Mouse (Mus musculus) heart, embryonic 10.5 days (tissue): Measurements from ENCODE around the gene Eva1c. TPM values are rescaled to one million over a fixed set of nuclear protein-coding genes. Genes with fewer than 3 reads are reported as not detected.

Experiments
- DNase-seq: peaks from one replicate; pipeline ENCODE4 v3.0.0-alpha.2; 2017; ENCODE audit warnings: low spot score
- H3K27ac ChIP-seq: fragments of 300-500 bp; sonication (generic); 2 replicates; pipeline ENCODE4 v1.5.1; 2016; ENCODE audit warnings: mild to moderate bottlenecking
- H3K27me3 ChIP-seq: fragments of 300-500 bp; sonication (generic); 2 replicates; pipeline ENCODE4 v1.6.1; 2016; ENCODE audit warnings: mild to moderate bottlenecking; ENCODE audit not compliant: poor library complexity, insufficient read depth, severe bottlenecking
- H3K36me3 ChIP-seq: fragments of 300-500 bp; sonication (generic); 2 replicates; pipeline ENCODE4 v1.6.1; 2016; ENCODE audit warnings: mild to moderate bottlenecking, moderate library complexity
- H3K4me1 ChIP-seq: fragments of 300-500 bp; sonication (generic); 2 replicates; pipeline ENCODE4 v1.6.1; 2016; ENCODE audit warnings: mild to moderate bottlenecking
- H3K4me3 ChIP-seq: fragments of 300-500 bp; sonication (generic); 2 replicates; pipeline ENCODE4 v1.5.1; 2016; ENCODE audit warnings: mild to moderate bottlenecking, moderate library complexity
- H3K9me3 ChIP-seq: fragments of 300-500 bp; sonication (generic); 2 replicates; pipeline ENCODE4 v1.6.1; 2016; ENCODE audit warnings: mild to moderate bottlenecking, moderate library complexity
- WGBS: fragments of 180-500 bp; shearing (Covaris S2); methylation state at CpG from one replicate; pipeline ENCODE4 v1.1.7; 2016; 5-methylcytosine and 5-hydroxymethylcytosine counted together
- polyA plus RNA-seq: library from polyadenylated mRNA; unstranded; fragments of >200 nt; fragmentation: Nextera tagmentation; extraction: Ambion mirVana; gene quantifications from 2 replicates; pipeline ENCODE4 v1.2.1, GENCODE M21; 2016

Gene Eva1c
- 1.0 and 2.3 TPM in 2 replicates for polyA plus RNA-seq

GRCm38 (mm10) chr16:90826457-90826856, at the start of gene Eva1c:
TSS of gene Eva1c (plus strand) at chr16:90826719.
- Histone ChIP-seq H3K9me3 (no peaks in the 10 kb centered on the region), H3K4me1 (peaks cover 21% of the 10 kb centered on the region), H3K27me3 (peaks cover 50% of the 10 kb centered on the region), H3K27ac (no peak within 1 kb of the TSS), H3K36me3 (no peaks in the 10 kb centered on the region), H3K4me3 (no peak within 1 kb of the TSS)
- WGBS: 64% methylated on average over 7 of the region's 7 CpGs
- no peak for DNase-seq

DNA sequence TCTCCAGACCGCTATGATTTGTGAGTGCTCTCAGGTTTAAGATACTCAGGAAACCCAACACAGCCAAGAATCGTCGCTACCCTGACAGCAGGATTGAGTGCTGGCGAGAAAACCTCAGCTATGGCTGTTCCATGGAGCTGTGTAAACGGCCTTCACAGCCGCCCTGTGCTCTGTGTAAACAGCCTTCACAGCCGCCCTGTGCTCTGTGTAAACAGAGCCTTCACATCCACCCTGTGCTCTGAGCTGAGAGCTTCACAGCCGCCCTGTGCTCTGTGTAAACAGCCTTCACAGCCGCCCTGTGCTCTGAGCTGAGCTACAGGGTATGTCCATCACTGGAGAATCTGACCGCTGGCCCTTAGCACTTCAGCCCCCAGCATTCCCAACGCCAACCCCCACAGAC, 46.7 kb upstream of the Eva1c start:
- H3K4me3 ChIP-seq: no peak overlapping the region
- no peaks in the 10 kb centered on the region for H3K9me3 ChIP-seq
- no peak overlapping the region for H3K27ac ChIP-seq
- H3K36me3 ChIP-seq: peaks cover 94% of the 10 kb centered on the region
- WGBS: 59% methylated on average over 11 of the region's 11 CpGs
- no peaks in the 10 kb centered on the region for H3K27me3 ChIP-seq
- no peak for DNase-seq
- peaks cover 14% of the 10 kb centered on the region for H3K4me1 ChIP-seq

- Histone ChIP-seq H3K27me3 (no peaks in the 10 kb centered on the region), H3K36me3 (peaks cover 94% of the 10 kb centered on the region), H3K4me3 (no peak overlapping the region), H3K4me1 (peaks cover 24% of the 10 kb centered on the region), H3K9me3 (no peaks in the 10 kb centered on the region), H3K27ac (0 out of 2 replicates have a peak overlapping the region, but pooled peaks have one; percentile 44)
- WGBS: 77% methylated on average over 11 of the region's 11 CpGs
- DNase-seq: no peak
These were observed 43.2 kb upstream of the Eva1c start for GRCm38 (mm10) chr16:90783302-90783701.

DNA sequence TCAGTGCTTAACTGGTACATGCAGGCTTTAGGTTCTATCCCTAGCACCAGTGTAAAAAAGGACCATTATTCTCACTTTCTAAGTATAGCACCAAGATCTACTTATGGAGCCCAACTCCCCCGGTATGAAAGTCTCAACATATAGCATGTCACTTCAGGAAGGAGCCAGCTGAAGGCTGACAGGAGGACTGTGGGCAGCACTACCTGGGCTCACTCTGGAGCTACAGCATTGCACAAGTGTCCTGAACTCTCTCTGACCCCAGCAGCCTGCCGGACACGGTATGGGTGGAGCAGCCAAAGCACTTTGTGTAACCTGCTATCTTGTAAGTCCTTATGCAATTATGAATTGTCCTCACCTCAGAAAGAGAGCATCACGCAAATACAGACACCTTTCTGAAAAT, 41.3 kb upstream of the Eva1c start:
- WGBS: 52% methylated on average over 4 of the region's 4 CpGs
- no peaks in the 10 kb centered on the region for H3K9me3 ChIP-seq
- no peak overlapping the region for H3K4me3 ChIP-seq
- peak overlapping the region; percentile 57; the same call in 1 of the 2 replicates for H3K27ac ChIP-seq
- peaks cover 93% of the 10 kb centered on the region for H3K36me3 ChIP-seq
- no peaks in the 10 kb centered on the region for H3K27me3 ChIP-seq
- H3K4me1 ChIP-seq: peaks cover 24% of the 10 kb centered on the region
- DNase-seq: no peak

DNA sequence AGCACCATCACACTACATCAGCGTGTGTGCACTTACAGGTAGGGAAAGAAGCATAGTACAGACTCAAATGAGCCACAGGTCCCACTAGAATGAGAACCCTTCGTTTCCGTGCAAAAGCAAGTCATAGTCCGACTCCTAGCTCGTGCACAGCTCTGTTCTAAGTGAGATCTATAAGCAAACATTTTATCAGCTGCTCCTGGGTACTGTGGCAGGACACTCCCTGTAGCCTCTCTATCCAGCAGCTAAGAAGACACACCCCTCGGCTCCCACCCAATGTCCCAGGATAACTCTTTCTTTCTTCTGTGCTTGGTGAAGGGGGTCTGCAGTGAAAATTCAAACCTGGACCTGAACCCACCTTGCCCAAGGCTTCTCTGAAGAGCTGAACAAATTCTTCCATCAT, 37.9 kb upstream of the Eva1c start:
- Histone ChIP-seq H3K9me3 (no peaks in the 10 kb centered on the region), H3K27ac (no peak overlapping the region), H3K36me3 (peaks cover 95% of the 10 kb centered on the region), H3K4me3 (no peak overlapping the region), H3K27me3 (no peaks in the 10 kb centered on the region), H3K4me1 (peaks cover 32% of the 10 kb centered on the region)
- DNase-seq: no peak
- WGBS: 90% methylated on average over 6 of the region's 6 CpGs

GRCm38 (mm10) chr16:90790946-90791345, 35.6 kb upstream of the Eva1c start:
- Histone ChIP-seq H3K27me3 (no peaks in the 10 kb centered on the region), H3K4me1 (peaks cover 12% of the 10 kb centered on the region; the same call in 1 of the 2 replicates), H3K9me3 (no peaks in the 10 kb centered on the region), H3K4me3 (no peak overlapping the region), H3K36me3 (peaks cover 94% of the 10 kb centered on the region), H3K27ac (no peak overlapping the region)
- DNase-seq: no peak
- WGBS: 90% methylated on average over 6 of the region's 6 CpGs

- H3K9me3 ChIP-seq: no peaks in the 10 kb centered on the region
- H3K4me1 ChIP-seq: peaks cover 10% of the 10 kb centered on the region; the same call in 1 of the 2 replicates
- no peak for DNase-seq
- no peaks in the 10 kb centered on the region for H3K27me3 ChIP-seq
- peaks cover 94% of the 10 kb centered on the region for H3K36me3 ChIP-seq
- WGBS: 75% methylated on average over 5 of the region's 5 CpGs
- H3K27ac ChIP-seq: no peak overlapping the region
- H3K4me3 ChIP-seq: no peak overlapping the region
These were observed 34.5 kb upstream of the Eva1c start for GRCm38 (mm10) chr16:90792066-90792465.

DNA sequence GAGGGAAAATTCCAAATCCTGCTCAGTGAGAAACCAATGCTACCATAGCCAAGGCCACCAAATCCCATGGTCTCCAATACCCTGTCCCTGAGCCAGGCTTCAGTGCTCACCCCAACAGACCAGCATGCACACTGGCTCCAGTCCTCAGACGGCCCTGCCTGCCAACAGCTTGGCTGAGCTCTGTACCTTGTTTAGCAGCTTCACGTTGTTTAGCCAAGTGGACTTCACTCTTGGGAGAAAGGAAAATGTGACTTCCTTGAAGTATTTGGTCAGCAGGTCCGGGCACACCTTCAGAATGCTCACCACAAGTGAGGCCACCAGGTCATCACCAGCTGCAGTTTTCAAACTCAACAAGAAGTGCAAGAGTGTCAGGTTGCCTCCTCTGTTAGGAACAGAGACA, 34.0 kb upstream of the Eva1c start:
- DNase-seq: no peak
- H3K36me3 ChIP-seq: peaks cover 94% of the 10 kb centered on the region
- no peaks in the 10 kb centered on the region for H3K27me3 ChIP-seq
- no peaks in the 10 kb centered on the region for H3K9me3 ChIP-seq
- no peak overlapping the region for H3K4me3 ChIP-seq
- WGBS: 71% methylated on average over 3 of the region's 3 CpGs
- H3K4me1 ChIP-seq: peaks cover 10% of the 10 kb centered on the region; the same call in 1 of the 2 replicates
- H3K27ac ChIP-seq: no peak overlapping the region

DNA sequence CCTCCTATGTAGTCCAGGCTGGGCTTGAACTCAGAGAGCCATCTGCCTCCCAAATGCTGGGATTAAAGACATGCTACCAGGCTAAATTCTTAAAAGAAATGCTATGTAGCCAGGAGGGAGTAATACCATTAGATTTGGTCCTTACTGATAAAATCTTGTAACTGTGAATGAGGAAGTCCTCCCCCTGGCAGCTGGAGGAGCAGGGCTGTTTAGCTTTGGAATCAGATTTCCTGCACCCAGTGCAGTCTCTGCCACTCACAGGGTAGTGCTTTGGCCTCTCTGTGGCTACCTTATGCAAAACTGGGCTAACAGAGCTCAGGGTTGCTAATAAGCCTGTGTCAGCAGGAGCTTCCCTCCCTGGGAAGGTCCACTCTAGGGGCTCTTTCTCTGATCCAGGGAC, 31.8 kb upstream of the Eva1c start:
- Histone ChIP-seq H3K27me3 (no peaks in the 10 kb centered on the region), H3K4me3 (no peak overlapping the region), H3K27ac (no peak overlapping the region), H3K9me3 (no peaks in the 10 kb centered on the region), H3K4me1 (peaks cover 12% of the 10 kb centered on the region; the same call in 1 of the 2 replicates), H3K36me3 (peaks cover 89% of the 10 kb centered on the region)
- DNase-seq: no peak

- H3K4me1 ChIP-seq: peaks cover 8% of the 10 kb centered on the region; the same call in 1 of the 2 replicates
- no peak for DNase-seq
- H3K27me3 ChIP-seq: no peaks in the 10 kb centered on the region
- 77% methylated on average over 8 of the region's 8 CpGs for WGBS
- H3K4me3 ChIP-seq: no peak overlapping the region
- H3K27ac ChIP-seq: no peak overlapping the region
- H3K36me3 ChIP-seq: peaks cover 72% of the 10 kb centered on the region
- no peaks in the 10 kb centered on the region for H3K9me3 ChIP-seq
These were observed 28.1 kb upstream of the Eva1c start for GRCm38 (mm10) chr16:90798446-90798845.

GRCm38 (mm10) chr16:90798848-90799247, 27.7 kb upstream of the Eva1c start:
- H3K4me1 ChIP-seq: peaks cover 8% of the 10 kb centered on the region; the same call in 1 of the 2 replicates
- no peaks in the 10 kb centered on the region for H3K27me3 ChIP-seq
- H3K27ac ChIP-seq: no peak overlapping the region
- peaks cover 72% of the 10 kb centered on the region for H3K36me3 ChIP-seq
- no peaks in the 10 kb centered on the region for H3K9me3 ChIP-seq
- H3K4me3 ChIP-seq: no peak overlapping the region
- 82% methylated on average over 5 of the region's 5 CpGs for WGBS
- no peak for DNase-seq

- Histone ChIP-seq H3K4me3 (no peak overlapping the region), H3K36me3 (peaks cover 75% of the 10 kb centered on the region), H3K4me1 (peaks cover 8% of the 10 kb centered on the region; the same call in 1 of the 2 replicates), H3K27ac (no peak overlapping the region), H3K27me3 (no peaks in the 10 kb centered on the region), H3K9me3 (no peaks in the 10 kb centered on the region)
- WGBS: 44% methylated on average over 10 of the region's 10 CpGs
- no peak for DNase-seq
These were observed 26.7 kb upstream of the Eva1c start for GRCm38 (mm10) chr16:90799840-90800239.

- Histone ChIP-seq H3K27me3 (no peaks in the 10 kb centered on the region), H3K9me3 (no peaks in the 10 kb centered on the region), H3K36me3 (peaks cover 71% of the 10 kb centered on the region), H3K4me3 (no peak overlapping the region), H3K27ac (no peak overlapping the region), H3K4me1 (peaks cover 10% of the 10 kb centered on the region; the same call in 1 of the 2 replicates)
- 94% methylated on average over 5 of the region's 5 CpGs for WGBS
- no peak for DNase-seq
These were observed 25.3 kb upstream of the Eva1c start for GRCm38 (mm10) chr16:90801251-90801650.

- Histone ChIP-seq H3K27ac (no peak overlapping the region), H3K36me3 (peaks cover 64% of the 10 kb centered on the region), H3K9me3 (no peaks in the 10 kb centered on the region), H3K27me3 (no peaks in the 10 kb centered on the region), H3K4me3 (no peak overlapping the region), H3K4me1 (peaks cover 11% of the 10 kb centered on the region; the same call in 1 of the 2 replicates)
- 68% methylated on average over 3 of the region's 3 CpGs for WGBS
- no peak for DNase-seq
These were observed 24.6 kb upstream of the Eva1c start for GRCm38 (mm10) chr16:90801928-90802327.
